Mouse (Mus musculus) heart, postnatal 36 days (tissue): ENCODE measurements around the gene Pim3. TPM values are rescaled to one million over a fixed set of nuclear protein-coding genes. Genes with fewer than 3 reads are reported as not detected.
A peak's percentile ranks its signal among the peaks of the same experiment; 100 is the strongest.

ENCODE experiments used
- DNase-seq, 2 experiments: peaks; one replicate each; pipeline ENCODE4 v3.0.0; 2021 to 2022
- intact Hi-C: fragments of 180-260 bp; cut with DNase I; formaldehyde crosslinking; loops from one replicate; pipeline ENCODE4 v1.15.1; 2025
- total RNA-seq, 2 experiments: library from RNA; stranded (reverse); gene quantifications; 2 replicates each; pipeline ENCODE4 v1.2.3; 2021

The Pim3 gene
- total RNA-seq, 2 experiments from 2014 or later = 120 to 134 TPM

DNA sequence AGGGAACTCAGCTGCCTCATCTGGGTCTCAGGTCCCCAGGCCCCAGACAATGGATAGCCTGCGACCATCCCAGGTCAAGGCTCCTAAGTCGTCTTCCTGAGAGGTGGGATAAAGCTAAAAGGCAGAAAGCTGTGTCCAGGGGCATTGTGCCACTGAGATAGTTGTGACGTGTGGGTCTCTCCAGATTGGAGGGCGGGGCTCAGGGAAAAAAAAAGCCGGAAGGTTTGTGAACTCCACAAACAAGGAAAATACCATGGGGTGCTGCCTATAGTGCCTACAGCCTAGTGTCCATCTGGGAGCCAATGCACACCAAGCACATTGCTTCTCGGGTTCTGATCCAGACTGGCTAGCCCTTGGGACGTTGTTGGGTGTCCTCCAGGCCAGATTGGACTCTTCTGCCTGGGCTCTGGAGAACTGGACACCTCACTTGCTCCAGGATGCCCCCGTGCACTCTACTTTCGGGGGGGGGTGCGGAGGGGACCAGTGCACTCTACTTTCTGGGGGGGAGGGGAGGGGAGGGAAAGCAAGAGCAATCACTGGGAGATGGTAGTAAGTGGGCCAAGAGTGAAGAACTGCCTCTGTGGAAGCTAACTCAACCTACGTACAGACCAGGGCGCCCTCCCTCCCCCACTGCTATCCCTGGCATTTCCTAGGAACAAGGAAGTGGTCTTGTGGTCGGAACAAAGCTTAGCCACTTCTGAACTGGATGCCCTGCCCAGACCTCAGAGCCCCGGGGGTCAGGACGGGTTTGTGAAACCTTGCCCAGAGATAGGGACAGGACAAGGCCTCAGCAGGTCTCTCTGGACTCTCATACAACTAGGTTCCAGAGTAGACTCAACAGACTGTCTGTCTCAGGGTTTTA, 6.8 kb upstream of the Pim3 start:
- DNase-seq = no peak
- intact Hi-C loops = no loop called here

DNA sequence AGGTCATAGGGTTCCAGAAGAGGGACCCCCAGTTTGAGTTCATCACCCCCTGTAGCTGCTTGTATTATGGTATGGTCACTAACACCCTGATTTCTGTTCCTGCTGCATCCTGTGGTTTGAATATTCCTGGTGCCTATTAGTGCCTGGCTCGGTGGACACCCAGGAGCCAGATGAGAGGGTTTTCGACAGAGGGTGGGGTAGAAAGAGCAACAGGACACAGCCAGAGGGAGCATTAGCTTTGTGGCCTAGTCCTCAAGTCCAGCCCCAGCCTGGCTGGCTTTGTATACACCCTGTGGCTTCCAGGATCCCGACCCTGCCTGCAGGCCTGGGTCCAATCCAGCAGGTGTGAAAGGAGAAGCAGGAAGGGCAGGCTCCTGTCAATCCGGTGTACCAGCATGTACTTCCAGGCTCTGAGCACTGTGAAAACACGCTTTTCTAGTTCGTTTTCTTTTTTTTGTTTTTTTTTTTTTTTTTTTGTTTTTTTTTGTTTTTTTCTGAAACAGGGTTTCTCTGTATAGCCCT, 6.0 kb upstream of the Pim3 start:
- no peak for DNase-seq
- intact Hi-C loops = no loop called here

DNA sequence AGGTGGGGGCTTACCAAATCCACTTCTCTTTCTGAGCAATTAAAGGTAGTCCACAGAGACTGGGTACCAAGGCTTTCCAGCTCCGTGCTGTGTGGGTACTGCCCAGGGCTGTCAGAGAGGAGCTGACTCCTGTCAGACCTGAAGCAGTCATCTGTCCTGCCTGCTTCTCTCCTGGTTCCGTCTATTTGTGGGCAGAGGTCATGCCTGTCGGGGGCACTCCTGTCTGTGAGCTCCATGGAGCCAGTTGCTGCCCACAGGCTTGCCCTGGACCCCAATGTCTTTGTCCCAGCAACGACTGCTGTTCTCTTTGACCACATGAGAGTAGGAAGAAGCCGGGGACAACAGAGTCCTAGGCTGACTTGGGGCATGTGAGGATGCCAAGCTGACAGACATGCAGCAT, 5.4 kb upstream of the Pim3 start:
- DNase-seq = no peak

DNA sequence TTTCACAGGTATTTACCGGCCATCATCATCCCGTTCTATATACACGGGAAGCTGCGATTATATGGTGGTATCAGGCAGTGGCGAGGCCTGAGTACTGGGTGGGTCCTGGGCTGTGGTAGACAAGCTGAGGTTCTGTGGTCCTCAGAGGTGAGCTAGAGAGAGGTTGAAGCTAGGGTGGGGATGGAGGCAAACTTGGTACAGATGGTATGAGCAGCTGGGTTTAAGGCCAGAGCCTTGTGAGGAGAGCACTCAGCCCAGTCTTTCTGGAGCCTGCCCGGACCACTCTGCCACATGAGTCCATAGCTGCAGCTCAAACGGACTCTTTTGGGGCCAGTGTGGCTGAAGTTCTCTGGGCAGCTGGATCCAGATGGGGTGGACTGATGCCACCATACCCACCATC, 4.6 kb upstream of the Pim3 start:
- DNase-seq = no peak
- intact Hi-C loops = no loop called here

More for the DNA sequence above, 5.4 kb upstream of the Pim3 start:
- intact Hi-C loops = no loop called here

DNA sequence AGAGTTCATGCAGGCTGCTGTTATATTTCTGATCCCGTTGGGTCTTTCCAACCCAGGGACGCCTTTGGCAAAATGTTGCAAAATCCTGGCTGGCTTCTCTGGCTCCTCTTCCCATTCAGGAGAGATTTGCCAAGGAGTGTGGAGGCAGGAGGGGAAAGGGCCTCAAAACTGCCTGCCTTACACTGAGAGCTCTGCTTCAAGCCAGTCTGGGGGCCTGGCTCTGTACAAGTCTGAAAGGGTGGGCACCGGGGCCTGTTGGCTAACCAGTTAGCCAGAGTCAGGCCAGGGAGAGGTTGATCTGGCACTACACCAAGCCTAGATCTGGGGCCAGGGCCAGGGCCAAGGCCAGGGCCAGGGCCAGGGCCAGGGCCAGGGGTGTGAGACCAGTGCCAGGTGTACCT, 3.8 kb upstream of the Pim3 start:
- peak; percentile 69 to 78 for DNase-seq
- intact Hi-C loops = no loop called here

DNA sequence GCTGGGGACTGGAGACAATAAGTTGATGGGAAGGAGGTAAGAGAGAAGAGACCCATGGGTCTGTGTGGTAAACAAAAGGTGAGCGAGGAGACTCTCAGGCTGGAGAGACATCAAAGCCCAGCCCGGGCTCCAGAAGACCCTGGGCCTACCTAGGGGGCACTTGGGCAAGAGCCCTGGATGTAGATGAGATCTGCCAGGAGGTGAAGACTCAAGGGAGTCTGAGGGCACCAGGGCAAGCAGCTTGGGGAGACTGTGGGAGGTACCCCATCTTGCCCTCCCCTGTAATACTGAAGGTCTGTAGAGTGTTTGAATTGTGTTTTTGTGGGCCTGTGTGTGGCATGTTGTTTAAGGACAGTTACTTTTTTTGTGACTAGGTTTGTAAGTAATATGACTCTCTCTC, 3.3 kb upstream of the Pim3 start:
- DNase-seq = no peak
- intact Hi-C loops = no loop called here

DNA sequence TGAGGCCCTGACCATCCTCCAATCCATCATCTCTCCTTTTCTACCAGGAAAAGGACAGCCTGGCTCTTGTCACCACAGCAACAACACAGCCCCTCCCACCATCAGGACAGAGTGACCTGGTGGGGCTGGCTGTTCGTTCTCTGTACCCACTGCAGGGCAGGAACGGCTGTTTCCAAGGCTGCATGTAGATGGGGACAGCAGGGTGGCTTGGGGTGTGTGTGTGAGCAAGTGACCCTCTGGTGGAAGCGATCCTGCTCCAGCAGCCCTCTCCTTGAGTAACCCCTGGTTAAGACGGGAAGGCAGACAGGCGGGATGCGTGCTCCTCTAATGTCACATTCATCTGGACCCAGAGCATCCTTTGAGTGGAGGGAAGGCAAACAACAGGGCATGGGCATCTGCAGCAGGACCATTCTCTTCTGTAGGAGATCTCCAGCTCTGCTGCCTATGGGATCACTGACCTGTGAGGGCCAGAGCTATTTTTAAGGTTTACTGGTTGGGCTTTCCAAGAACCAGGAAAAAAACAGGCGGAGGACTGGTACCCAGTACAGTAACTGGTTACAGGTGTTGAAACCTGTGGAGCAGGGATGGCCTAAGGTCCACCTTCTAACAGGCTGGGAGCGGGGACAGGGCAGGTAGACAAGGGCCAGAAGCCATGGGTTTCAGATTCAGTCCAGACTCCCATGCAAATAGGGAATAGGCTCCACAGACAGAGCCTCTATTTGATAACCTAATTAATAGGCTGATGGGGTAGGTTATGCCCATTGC, 2.6 kb upstream of the Pim3 start:
- no peak for DNase-seq

DNA sequence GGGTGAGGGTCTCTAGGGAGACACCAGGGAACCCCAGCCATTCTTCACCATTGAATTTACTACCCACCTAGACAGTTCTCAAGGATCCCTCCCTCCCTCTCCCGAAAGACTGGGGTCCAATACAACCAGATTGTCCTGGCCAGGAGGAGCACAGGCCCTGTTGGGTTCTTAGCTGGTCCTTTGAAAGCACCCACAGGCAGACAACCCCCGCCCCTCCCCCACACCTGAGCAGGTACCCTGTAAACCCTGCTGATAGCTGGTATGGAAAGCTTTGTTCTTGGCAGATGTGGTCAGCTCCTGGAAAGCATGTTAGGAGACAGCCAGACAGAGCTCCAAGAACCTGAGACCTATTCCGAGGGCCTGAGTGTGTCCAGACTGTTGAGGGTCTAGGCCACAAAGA, 1.2 kb upstream of the Pim3 start:
- intact Hi-C loops = no loop called here
- no peak for DNase-seq

More for the DNA sequence above, 2.6 kb upstream of the Pim3 start:
- intact Hi-C loops = no loop called here

DNA sequence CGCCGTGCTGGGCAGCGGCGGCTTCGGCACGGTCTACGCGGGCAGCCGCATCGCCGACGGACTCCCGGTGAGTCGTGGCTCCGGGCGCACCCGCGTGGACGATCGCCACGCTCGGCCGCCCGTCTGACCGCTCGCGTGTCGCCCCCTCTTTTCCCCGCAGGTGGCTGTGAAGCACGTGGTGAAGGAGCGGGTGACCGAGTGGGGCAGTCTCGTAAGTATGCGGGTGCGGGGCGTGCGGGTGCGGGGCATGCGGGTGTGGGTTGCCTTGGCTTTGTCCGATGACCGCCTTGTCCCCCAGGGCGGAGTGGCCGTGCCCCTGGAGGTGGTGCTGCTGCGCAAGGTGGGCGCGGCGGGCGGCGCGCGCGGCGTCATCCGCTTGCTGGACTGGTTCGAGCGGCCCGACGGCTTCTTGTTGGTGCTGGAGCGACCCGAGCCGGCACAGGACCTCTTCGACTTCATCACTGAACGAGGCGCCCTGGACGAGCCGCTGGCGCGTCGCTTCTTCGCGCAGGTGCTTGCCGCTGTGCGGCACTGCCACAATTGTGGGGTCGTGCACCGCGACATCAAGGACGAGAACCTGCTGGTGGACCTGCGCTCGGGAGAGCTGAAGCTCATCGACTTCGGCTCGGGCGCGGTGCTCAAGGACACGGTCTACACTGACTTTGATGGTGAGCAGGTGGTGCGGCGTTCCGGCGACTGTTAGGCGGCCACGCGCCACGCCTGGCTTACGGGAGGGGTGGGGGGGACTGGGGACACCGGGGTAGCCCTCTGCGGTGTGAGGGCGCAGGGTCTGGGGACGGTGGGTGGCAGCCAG, 1.1 kb downstream of the Pim3 start:
- intact Hi-C loops = loop anchor here (1.0 kb wide), 1 partner anchor 26 kb away; no protein-coding TSS in a partner anchor
- peak; percentile 58 to 77 for DNase-seq

DNA sequence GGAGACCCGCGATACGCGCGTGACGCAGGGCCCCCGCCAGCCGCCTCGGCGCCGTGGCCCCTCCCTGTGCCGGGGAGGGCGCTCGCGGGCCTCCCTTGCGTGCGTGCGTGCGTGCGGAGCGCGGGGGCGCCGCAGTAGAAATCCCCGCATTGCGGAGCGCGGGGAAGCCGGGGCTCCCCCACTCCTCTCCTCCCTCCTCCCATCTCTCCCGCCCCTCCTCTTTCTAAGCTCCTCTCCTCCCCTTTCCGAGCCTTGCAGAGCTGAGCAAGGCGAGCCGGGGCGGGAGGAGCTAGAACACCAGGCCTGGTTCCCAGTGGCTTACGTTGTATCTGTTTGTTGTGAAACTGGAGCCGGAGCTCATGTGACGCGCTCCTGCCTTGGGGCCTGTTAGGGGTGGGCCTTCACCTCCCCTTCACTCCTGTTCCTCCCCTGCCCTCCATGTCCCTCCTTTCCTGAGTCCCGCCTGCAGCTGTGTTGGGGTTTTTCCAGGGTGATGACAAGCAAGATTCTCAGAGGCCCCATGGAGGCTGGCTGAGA, 1.8 kb downstream of the Pim3 start:
- intact Hi-C loops = loop anchor here (1.0 to 2.0 kb wide), 3 partner anchors 12 to 26 kb away; no protein-coding TSS in a partner anchor
- DNase-seq = peak; percentile 86 to 87

DNA sequence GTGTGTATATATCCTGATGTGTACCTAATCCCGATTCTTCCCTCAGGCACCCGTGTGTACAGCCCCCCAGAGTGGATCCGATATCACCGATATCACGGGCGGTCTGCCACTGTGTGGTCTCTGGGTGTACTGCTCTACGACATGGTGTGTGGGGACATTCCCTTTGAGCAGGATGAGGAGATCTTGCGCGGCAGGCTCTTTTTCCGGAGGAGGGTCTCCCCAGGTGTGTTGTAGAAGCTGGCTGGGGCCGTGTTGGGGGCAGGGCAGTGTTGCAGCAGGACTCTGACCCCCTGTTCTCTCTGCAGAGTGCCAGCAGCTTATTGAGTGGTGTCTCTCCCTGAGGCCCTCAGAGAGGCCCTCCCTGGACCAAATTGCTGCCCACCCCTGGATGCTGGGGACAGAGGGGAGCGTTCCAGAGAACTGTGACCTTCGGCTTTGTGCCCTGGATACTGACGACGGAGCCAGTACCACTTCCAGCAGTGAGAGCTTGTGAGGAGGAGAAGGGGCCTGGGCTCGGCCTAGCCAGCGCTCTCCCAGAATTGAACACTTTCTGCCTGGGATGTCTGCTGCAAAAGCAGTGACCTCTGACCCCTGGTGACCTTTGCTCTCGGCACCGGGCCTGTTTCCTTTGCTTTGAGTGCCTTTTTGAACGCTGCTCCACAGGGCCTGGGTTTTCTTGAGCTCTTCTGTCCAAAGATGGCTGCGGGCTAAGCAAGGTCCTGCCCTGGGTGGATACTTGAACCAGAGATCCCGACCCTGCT, 2.5 kb downstream of the Pim3 start:
- DNase-seq = peak in 1 of 2 experiments; percentile 50
- intact Hi-C loops = loop anchor here (1.0 to 5.0 kb wide), 3 partner anchors 11 to 112 kb away; partner anchors contain the start of gene Zbed4

DNA sequence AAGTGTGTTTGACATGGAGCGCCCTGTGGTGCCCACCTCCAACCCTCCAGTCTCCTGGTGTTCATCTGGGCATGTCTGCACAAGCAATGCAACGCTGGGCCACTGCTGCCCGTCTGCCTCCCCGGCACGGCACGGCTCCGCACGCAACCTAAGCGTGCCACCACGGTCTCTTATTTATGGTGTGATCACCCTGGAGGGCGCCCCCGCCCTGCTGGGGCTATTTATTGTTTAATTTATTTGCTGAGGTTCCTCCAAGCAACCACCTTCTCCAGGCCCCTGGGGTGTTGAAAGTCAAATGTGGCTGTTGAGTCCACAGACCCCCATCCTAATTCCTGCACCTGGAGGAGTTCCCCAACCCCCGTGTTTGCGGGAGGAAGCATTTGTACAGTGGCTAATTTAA, 3.1 kb downstream of the Pim3 start:
- no peak for DNase-seq
- intact Hi-C loops = loop anchor here (2.0 to 5.0 kb wide), 2 partner anchors 14 to 113 kb away; partner anchors contain the start of gene Zbed4

DNA sequence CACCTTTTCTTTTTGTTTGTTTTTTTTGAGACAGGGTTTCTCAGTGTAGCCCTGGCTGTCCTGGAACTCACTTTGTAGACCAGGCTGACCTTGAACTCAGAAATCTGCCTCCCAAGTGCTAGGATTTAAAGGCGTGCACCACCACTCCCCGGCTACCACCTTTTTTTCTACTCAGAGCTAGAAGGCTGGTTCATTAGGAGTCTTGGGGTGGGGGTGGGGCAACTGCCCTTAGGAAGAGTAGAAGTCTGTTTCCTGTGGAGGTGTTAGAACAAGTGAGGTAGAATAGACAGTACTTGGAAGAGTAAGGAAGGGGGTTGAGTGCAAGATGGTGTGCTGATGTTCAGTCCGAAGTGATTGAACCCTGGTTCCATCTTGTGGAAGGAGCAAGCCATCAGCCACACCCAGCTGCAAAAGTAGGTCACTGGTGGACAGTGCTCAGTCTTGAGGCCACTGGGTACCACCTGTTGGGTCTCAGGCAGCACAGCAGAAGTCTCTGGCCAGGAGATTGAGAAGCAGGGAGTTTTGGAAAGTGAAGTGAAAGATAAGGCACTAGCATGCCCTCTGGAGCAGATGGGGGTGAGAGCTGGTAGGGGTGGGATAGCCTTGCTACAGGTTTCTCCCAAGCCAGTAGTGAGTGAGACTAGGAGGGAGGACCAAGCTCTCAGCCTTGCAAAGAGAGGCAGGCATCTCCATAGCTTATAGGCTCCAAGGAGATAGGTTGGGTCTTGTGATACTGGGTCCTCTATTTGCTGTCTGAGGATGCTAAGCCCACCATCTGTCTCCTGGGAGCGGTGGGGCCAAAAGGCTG, 4.1 kb downstream of the Pim3 start:
- intact Hi-C loops = loop anchor here (2.0 to 5.0 kb wide), 2 partner anchors 15 to 114 kb away; partner anchors contain the start of gene Zbed4
- DNase-seq = no peak

DNA sequence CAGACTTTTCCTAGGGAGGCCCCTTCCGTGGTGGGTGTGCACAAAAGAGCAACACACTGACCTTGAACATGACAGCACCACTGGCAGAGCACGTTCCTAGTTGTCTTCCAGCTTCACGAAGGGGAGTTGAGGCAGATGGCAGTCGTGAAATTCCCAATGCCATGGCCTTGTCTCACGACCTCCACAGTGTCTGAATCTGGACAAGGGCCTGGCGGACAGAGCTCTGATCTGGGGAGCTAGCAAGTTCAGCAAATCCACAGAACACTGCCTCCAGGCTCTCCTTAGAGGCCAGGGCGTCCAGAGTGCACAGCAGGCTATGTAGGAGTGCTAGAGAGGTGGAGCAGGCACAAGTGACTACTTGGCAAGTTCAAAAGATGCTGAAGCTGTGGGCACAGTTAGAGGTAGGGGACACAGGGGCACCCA, 5.0 kb downstream of the Pim3 start:
- no peak for DNase-seq
- intact Hi-C loops = loop anchor here (1.0 to 5.0 kb wide), 2 partner anchors 30 to 115 kb away; partner anchors contain the start of gene Zbed4

DNA sequence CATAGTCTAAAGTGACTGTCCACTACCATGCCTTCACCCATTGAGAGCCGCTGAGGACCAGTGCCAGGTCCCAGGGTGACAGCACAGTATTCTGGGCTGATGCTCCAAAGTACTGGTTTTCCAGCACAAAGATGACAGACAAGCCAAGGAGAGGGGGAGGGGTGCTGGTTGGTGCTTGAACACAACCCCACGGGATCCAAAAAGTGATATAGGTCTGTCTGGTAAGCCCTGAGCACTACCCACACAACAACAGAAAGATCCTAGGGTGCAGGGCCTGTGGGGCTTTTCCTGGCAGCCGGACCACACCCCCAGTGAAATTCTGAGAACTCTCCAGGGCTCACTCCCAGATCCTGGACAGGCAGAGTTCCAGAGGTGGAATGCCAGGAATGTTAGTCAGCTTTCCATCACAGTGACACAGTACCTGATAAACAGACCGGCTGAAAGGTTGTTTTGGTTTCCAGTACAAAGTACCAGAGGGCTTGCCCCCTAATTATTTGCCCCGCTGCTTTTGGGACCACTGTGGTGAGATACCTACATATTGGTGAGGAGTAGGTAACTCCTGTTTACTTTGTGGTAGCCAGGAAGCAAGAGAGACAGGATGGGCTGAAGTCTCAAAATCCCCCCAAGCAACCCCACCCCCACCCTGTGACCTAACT, 5.5 kb downstream of the Pim3 start:
- DNase-seq = peak; percentile 76 to 85
- intact Hi-C loops = loop anchor here (1.0 to 5.0 kb wide), 2 partner anchors 30 to 115 kb away; partner anchors contain the start of gene Zbed4

DNA sequence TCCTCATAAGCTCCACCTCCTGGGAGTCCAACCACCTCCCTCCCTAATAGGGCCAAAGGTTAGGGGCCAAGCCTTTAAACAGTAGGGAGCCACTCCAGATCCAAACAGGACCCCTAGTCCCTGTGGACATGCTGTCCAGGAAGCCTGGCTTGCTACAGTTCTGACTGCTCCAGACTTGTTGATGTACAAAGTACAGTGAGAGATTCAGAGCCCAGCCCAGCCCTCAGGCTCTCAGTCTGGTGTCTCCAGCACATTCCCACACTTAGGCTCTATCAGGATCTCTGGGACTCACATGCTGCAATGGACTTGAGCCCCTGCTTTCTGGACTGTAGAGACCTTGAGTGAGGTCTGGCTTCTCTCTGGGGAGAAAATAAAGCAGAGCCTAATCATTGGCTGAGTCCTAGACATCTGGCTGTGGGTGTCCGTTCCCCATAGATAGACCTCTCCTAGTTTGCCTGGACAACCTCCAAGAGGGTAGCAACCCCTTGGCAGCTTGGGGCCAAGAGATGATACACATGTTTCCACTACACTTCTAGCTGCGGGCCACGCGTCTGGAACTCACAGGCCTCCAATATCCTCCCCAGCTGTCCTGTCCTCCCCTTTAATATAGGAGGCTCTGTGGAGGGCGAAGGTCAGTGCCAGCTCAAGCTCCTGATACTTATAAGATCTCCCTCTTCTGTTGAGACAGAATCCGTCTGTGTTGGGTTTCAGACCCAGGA, 6.2 kb downstream of the Pim3 start:
- peak; percentile 67 to 80 for DNase-seq
- intact Hi-C loops = loop anchor here (5.0 kb wide), 1 partner anchor 116 kb away; the partner anchor contains the start of gene Zbed4
